Mouse (Mus musculus): Measurements from ENCODE around the gene Gm136. TPM values are rescaled to one million over a fixed set of nuclear protein-coding genes. Genes with fewer than 3 reads are reported as not detected.

The Gm136 gene
- total RNA-seq, 1 experiment from 2014 or later, result not detected

DNA sequence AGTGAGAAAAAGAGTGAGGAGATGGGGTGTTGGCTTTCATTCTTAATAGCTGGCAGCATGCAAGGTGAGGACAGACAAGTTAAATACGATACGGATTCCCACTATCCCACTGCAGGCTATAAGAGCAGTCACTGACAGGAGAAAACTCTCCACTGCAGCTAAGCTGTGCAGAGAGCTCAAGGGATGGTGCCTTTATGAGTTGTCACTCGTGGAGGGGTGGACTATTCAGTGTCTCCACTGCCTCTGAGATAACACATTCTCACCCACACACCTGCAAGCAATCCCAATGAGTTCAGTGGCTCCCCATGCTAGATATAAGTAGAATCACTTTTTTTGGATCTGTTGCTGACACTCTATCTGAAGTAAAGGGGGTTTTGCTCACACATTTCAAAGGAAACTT lies 47.9 kb downstream of the Gm136 start:
- DNase-seq, result no peak

- no peak for DNase-seq
These were observed 48.8 kb downstream of the Gm136 start for GRCm38 (mm10) chr4:34707248-34707647.

GRCm38 (mm10) chr4:34703029-34703428 lies 53.0 kb downstream of the Gm136 start:
- no peak for DNase-seq

DNA sequence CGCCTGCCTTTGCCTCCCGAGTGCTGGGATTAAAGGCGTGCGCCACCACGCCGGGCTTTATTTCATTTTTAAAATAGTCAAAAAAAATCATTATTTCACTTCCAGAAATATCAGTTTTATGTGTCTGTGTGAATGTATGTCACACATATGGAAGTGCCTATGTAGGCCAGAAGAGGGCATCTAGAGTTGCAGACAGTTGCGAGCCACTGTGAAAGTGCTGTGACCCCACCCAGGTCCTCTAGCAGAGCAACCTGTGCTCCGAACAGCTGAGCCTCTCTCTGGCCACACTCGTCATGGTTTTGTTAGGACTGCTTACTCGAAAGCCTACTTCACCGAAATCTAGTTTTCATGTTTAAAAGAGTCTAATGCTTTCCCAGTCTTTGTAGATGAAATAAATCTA lies 53.8 kb downstream of the Gm136 start:
- no peak for DNase-seq

GRCm38 (mm10) chr4:34701528-34701927 lies 54.5 kb downstream of the Gm136 start:
- DNase-seq, result peak; percentile 84

Other genes with a start within 250 kb of the Gm136 start
- 70.2 and 79.2 TPM in 2 replicates for gene Akirin2, start 205.3 kb downstream of the Gm136 start, total RNA-seq (2021)
- gene Orc3, start 141.3 kb downstream of the Gm136 start, total RNA-seq (2021), result 67.7 and 70.0 TPM in 2 replicates
- 39.6 and 46.2 TPM in 2 replicates for gene Rars2, start 141.3 kb downstream of the Gm136 start, total RNA-seq (2021)
- 45.4 and 46.1 TPM in 2 replicates for gene Slc35a1, start 68.8 kb downstream of the Gm136 start, total RNA-seq (2021)
- gene Cfap206, start 26.1 kb downstream of the Gm136 start, total RNA-seq (2021), result not detected in 2 replicates
- gene Smim8, start 22.2 kb upstream of the Gm136 start, total RNA-seq (2021), result 15.2 and 23.8 TPM in 2 replicates
- 22.6 TPM in 2 replicates for gene Zfp292, start 126.7 kb upstream of the Gm136 start, total RNA-seq (2021)
- not detected in 2 replicates for gene Cga, start 137.5 kb upstream of the Gm136 start, total RNA-seq (2021)

Measured in adrenal gland, postnatal 25 days (tissue).